Mouse (Mus musculus): ENCODE results near the gene Ppp1r9b.

- no peak for TF ChIP-seq GATA1 (IDR thresholded peaks at IDR 0.05; ENCODE audit: low read length)
- no peak for TF ChIP-seq TAL1 (IDR thresholded peaks at IDR 0.05; ENCODE audit: low read length)
Measured at GRCm38 (mm10) chr11:95037306-95037705, 46.5 kb downstream of the Ppp1r9b start.
